Mouse (Mus musculus): ENCODE measurements around the gene Ccdc85c. TPM values are rescaled to one million over a fixed set of nuclear protein-coding genes. Genes with fewer than 3 reads are reported as not detected.
A peak's percentile ranks its signal among the peaks of the same experiment; 100 is the strongest.

The Ccdc85c gene
- total RNA-seq, 2 experiments from 2014 or later: 63.8 to 64.7 TPM

GRCm38 (mm10) chr12:108303778-108304365, 28.6 kb upstream of the Ccdc85c start:
- intact Hi-C loops (cut with DNase I): no loop called here

DNA sequence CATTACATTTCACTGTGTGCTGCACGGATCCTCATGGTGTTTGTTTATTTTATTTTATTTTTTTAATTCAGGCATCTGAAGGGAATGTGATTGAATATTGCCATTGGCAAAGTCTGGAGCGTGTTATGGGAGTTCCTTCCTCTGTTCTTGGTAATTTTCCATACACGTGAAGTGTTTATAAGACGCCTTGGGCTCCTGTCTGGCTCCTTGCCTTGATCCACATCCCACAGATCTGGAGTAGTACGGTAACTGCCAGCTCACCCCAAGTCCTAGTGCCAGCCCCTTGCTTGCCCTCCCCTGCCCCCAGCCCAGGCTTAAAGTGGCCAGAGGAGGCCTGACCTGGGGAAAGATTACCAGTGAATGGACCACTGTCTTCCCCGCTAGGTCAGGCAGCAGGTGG, 25.8 kb upstream of the Ccdc85c start:
- intact Hi-C loops (cut with DNase I): no loop called here
- no peak for DNase-seq (ENCODE audit: low spot score in 2 of 2)

More at GRCm38 (mm10) chr12:108303778-108304365, 28.6 kb upstream of the Ccdc85c start:
- DNase-seq (ENCODE audit: low spot score in 2 of 2): no peak

GRCm38 (mm10) chr12:108297033-108297432, 21.8 kb upstream of the Ccdc85c start:
- intact Hi-C loops (cut with DNase I): no loop called here
- no peak for DNase-seq (ENCODE audit: low spot score in 2 of 2)

- intact Hi-C loops (cut with DNase I): no loop called here
- DNase-seq (ENCODE audit: low spot score in 2 of 2): no peak
These were observed 19.4 kb upstream of the Ccdc85c start for GRCm38 (mm10) chr12:108294620-108295019.

GRCm38 (mm10) chr12:108292957-108293356, 17.7 kb upstream of the Ccdc85c start:
- peak; percentile 73 to 77 for DNase-seq (ENCODE audit: low spot score in 2 of 2)
- intact Hi-C loops (cut with DNase I): loop anchor here (2.0 kb wide), 1 partner anchor 84 kb away; no protein-coding TSS in a partner anchor

GRCm38 (mm10) chr12:108292419-108292818, 17.2 kb upstream of the Ccdc85c start:
- intact Hi-C loops (cut with DNase I): loop anchor here (2.0 kb wide), 1 partner anchor 84 kb away; no protein-coding TSS in a partner anchor
- DNase-seq (ENCODE audit: low spot score in 2 of 2): no peak

DNA sequence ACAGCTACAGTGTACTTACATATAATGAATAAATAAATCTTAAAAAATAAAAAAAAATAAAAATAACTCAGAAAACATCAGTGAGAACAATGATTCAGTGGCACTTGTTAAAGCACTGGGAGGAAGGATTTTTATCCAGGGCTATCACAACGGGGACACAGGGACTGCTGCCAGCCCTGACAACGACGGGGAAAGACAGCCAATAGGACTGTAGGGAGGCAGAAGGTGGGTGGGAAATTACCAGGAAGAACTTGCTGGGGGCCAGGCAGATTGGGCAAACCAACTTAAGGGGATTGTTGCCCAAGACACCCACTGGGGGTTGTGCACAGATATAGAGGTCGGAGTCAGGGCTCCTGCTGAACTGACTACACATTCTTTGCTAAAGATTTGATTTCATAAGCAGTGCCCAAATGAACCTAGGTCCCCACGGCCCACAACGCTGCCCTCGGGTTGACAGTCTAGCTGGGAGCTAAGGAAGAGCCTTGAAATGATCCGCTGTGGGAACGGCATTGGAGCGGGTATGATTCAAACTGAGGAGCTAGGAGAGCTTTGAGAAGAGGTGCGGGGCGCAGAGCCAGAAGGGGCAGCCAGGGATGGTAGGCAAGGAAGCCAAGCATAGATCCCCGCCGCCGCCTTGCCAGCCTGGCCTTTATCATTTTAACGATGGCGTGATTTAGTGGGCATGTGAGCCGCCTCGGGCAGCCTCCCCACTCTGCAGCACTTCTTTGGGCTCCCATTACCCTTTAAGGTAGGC, 13.1 kb upstream of the Ccdc85c start:
- no peak for DNase-seq (ENCODE audit: low spot score in 2 of 2)
- intact Hi-C loops (cut with DNase I): no loop called here

- no peak for DNase-seq (ENCODE audit: low spot score in 2 of 2)
- intact Hi-C loops (cut with DNase I): no loop called here
These were observed 11.8 kb upstream of the Ccdc85c start for GRCm38 (mm10) chr12:108287011-108287410.

- intact Hi-C loops (cut with DNase I): no loop called here
- DNase-seq (ENCODE audit: low spot score in 2 of 2): no peak
These were observed 11.2 kb upstream of the Ccdc85c start for GRCm38 (mm10) chr12:108286381-108286780.

GRCm38 (mm10) chr12:108285225-108286011, 10.2 kb upstream of the Ccdc85c start:
- no peak for DNase-seq (ENCODE audit: low spot score in 2 of 2)
- intact Hi-C loops (cut with DNase I): no loop called here

DNA sequence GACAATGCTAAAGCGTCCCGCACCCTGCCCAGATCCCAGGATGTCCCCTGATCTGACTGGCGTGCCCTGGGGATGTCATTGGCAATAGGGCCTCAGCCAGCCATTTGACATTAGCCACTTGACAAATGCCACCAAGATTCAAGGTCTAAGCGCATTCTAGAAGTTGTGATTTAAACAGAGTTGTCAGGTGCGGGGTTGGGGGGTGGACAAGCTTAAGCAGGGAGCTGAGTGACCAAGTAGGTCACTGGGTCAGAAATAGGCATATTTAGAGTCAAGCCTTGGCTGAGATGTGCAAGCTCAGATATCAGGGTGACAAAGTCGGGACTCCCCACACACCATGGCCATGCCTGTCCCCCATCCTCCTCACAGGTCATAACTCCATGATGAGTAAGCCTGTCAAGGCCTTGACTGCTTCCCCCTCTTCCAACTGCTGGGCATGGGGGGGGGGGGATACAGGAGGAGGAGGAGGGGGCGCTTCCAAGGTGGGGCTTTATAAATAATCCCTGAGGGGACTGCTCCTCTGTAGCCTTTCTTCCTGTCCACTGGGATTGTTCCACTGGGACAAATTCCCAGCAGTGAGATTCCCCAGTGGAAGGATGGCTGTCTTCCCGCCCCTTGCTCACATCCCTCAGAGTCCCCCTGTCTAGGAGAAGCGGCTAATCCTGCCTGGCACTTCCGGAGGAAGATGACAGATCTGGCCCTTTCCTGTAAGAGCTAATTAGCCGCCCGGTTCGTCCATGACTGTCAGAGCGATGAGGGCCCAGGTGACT, 9.4 kb upstream of the Ccdc85c start:
- no peak for DNase-seq (ENCODE audit: low spot score in 2 of 2)
- intact Hi-C loops (cut with DNase I): no loop called here

DNA sequence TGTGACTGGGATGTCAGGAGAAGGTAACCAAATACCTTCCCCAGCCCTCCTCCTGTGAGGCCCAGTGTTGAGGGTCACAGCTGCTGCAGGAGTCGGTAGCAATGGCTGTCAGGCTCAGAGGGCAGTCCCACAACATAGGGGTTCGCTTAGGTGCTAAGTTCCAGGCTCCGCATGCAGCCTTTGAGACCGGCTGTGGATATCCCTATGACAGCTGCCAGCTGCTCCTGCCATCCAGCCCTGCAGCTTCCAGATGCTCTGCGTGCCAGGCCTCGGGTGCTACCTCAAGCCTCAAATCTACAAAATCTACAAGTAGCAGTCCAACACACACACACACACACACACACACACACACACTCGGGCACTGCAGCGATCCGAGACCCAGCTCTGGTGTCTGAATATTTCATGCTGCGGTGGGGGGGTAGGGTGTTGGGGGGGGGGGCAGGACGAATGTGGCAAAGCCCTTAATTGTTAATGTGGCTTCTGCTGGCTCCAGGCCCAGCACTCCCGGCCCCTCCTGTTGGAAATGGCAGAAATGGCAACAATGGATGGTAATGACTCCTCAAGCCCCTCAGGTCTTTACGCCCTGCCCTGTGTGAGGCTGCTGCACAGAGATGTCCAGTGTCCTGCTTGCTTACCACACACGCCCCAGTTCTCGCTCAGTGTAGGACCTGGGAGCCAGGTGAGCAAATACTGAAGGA, 3.1 kb upstream of the Ccdc85c start:
- peak in 1 of 2 experiments; percentile 30 for DNase-seq (ENCODE audit: low spot score in 2 of 2)
- intact Hi-C loops (cut with DNase I): loop anchor here (5.0 kb wide), 1 partner anchor 71 kb away; no protein-coding TSS in a partner anchor

DNA sequence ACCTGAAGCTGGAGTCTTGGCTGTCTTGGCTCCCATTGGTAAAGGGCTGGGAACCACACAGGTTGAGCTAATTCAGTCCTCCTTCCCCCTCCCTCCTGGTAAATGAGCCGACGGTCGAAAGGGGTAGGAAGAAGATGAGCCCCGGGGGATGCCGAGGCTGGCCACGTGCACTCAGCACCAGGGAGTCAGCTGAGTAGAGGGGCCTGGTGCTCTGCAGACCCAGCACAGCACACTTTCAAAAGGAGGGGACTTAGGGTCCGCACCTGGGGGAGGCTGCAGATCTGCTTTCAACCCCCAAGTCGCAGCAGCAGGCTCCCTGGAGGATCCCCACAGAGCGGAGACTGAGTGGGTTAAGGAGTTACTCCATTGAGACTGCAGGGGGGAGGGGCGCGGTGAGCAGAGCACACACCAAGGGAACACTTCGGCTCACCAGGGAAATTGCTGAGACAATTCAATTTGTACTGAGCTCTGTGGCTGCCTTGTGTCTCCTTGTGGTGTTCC, 2.2 kb upstream of the Ccdc85c start:
- intact Hi-C loops (cut with DNase I): loop anchor here (5.0 kb wide), 1 partner anchor 70 kb away; no protein-coding TSS in a partner anchor
- peak in 1 of 2 experiments; percentile 79 for DNase-seq (ENCODE audit: low spot score in 2 of 2)

GRCm38 (mm10) chr12:108275920-108276822, 946 bp upstream of the Ccdc85c start:
- intact Hi-C loops (cut with DNase I): loop anchor here (5.0 kb wide), 1 partner anchor 69 kb away; no protein-coding TSS in a partner anchor
- DNase-seq (ENCODE audit: low spot score in 2 of 2): peak; percentile 62 to 64

DNA sequence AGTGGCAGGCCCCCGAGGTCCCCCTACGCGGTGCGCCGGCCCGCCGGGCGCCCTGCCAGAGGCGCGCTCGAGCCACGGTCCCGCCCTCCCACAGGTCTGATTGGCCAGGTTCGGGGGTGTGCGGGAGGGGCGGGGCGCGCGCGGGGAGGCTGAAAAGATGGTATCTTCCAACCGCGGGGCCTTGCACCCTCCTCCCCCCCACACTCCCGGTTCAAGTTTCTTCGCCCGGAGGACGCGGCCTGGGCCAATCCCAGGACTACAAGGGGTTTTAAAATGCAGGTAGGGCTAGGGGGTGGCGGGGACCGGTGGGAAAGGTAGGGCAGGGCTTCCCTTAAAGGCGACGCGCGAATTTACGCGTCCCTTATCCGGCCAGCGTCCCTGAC, 274 bp upstream of the Ccdc85c start:
- peak; percentile 98 for DNase-seq (ENCODE audit: low spot score in 2 of 2)
- intact Hi-C loops (cut with DNase I): loop anchor here (5.0 kb wide), 1 partner anchor 68 kb away; no protein-coding TSS in a partner anchor

GRCm38 (mm10) chr12:108274313-108274595, 971 bp downstream of the Ccdc85c start:
- no peak for DNase-seq (ENCODE audit: low spot score in 2 of 2)
- intact Hi-C loops (cut with DNase I): loop anchor here (5.0 kb wide), 1 partner anchor 42 kb away; no protein-coding TSS in a partner anchor

GRCm38 (mm10) chr12:108273466-108274312, 1.5 kb downstream of the Ccdc85c start:
- no peak for DNase-seq (ENCODE audit: low spot score in 2 of 2)
- intact Hi-C loops (cut with DNase I): loop anchor here (5.0 kb wide), 1 partner anchor 41 kb away; no protein-coding TSS in a partner anchor

Measured in left cerebral cortex, postnatal 14 days (tissue).